Comparison of ENCODE assay signal across 14 mouse cellular contexts in the genomic region with DNA sequence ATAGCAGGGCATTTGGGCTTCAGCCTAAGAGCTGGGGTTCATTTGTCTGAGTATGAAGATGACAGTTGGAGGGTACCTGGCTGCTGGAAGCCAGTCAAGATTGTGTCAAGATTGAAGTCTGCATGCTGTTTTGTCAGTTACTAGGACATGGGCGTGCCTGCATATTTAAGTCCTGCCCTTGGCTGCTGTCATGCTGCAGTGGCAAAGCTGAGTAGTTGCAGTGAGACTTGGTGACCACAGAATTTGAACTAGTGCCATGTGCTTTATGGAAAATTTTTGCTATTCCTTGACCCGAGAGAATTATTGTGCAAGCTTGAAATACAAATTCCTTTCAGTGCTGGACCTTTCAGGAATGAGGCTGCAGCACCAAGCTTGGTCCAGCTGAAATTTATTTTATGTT. TPM values are rescaled to one million over a fixed set of nuclear protein-coding genes. Genes with fewer than 3 reads are reported as not detected.
A peak's percentile ranks its signal among the peaks of the same experiment; 100 is the strongest.
DNase-seq lines count a peak whose midpoint lies in the region; ATAC-seq and TF ChIP-seq lines count a peak whose summit lies in the region.
"Had no signal": no experiment of that assay in that cellular context is flagged by ENCODE, and none has a peak within 500 bp of the region (broad histone marks: within the 10 kb centered on the region; RNA-seq: fewer than 3 reads in every experiment).

No protein-coding gene starts in this region.

- 84% methylated on average over 2 of the region's 2 CpGs for WGBS in heart, embryonic 10.5 days
- WGBS in lung, adult 2 months, result 59% methylated on average over 2 of the region's 2 CpGs
- WGBS in lung, postnatal 0 days, result 55% methylated on average over 2 of the region's 2 CpGs

- no peak for TF ChIP-seq POLR2A in lung, adult 2 months (IDR thresholded peaks at IDR 0.05; ENCODE audit: borderline replicate concordance, extremely low read depth, low read depth, low read length)

- TF ChIP-seq CTCF in lung, adult 2 months (IDR thresholded peaks at IDR 0.05; ENCODE audit: insufficient read depth, low read length), result no peak
- peak; percentile 12; the same call in 1 of the 2 replicates for TF ChIP-seq CTCF in lung, postnatal 0 days (IDR thresholded peaks at IDR 0.05)

- H3K36me3 ChIP-seq in heart, embryonic 10.5 days, result peaks cover 75% of the 10 kb centered on the region
- H3K36me3 ChIP-seq in lung, postnatal 0 days (ENCODE audit: insufficient read depth, low read length), result peaks cover 34% of the 10 kb centered on the region; the same call in 1 of the 2 replicates

- no peaks in the 10 kb centered on the region for H3K9me3 ChIP-seq in heart, embryonic 10.5 days
- no peaks in the 10 kb centered on the region for H3K9me3 ChIP-seq in lung, postnatal 0 days (ENCODE audit: low read length)

- 0 out of 2 replicates have a peak, but pooled peaks cover 3% of the 10 kb centered on the region for H3K4me1 ChIP-seq in heart, embryonic 10.5 days
- H3K4me1 ChIP-seq in lung, adult 2 months (ENCODE audit: control insufficient read depth, insufficient read depth, low read length), result peaks cover 3% of the 10 kb centered on the region; the same call in 1 of the 2 replicates
- peaks cover under 1% of the 10 kb centered on the region; the same call in 1 of the 2 replicates for H3K4me1 ChIP-seq in lung, postnatal 0 days (ENCODE audit: insufficient read depth, low read depth, low read length)

- peak; percentile 72 for ATAC-seq in lung, postnatal 0 days
- ATAC-seq: inflammation-experienced regulatory T-cells, adult 6 months; Patski had no signal

- no peaks in the 10 kb centered on the region for H3K27me3 ChIP-seq in heart, embryonic 10.5 days (ENCODE audit: insufficient read depth, poor library complexity, severe bottlenecking)
- no peaks in the 10 kb centered on the region for H3K27me3 ChIP-seq in lung, postnatal 0 days (replicated peaks; ENCODE audit: insufficient read depth, low read length)
- H3K27me3 ChIP-seq: Patski had no signal

- peak; percentile 17 to 33 for DNase-seq in heart, adult 18-20 months
- no peak for DNase-seq in heart, embryonic 10.5 days (ENCODE audit: low spot score)
- DNase-seq in lung, adult 18-20 months, result peak; percentile 9 to 50
- no peak for DNase-seq in lung, adult 2 months
- peak; percentile 67 for DNase-seq in lung, postnatal 0 days (ENCODE audit: low spot score)
- DNase-seq in frontal cortex, postnatal 36 days (ENCODE audit: low spot score in 2 of 2), result no peak
- DNase-seq in spleen, postnatal 10 days (ENCODE audit: low spot score in 2 of 2), result no peak
- DNase-seq: cerebellum, adult 11-12 months; right cerebral cortex, postnatal 14 days had no signal

- H3K4me2 ChIP-seq in lung, postnatal 0 days (replicated peaks; ENCODE audit: low read depth, low read length), result no peak overlapping the region
- H3K4me2 ChIP-seq: liver, embryonic 11.5 days had no signal

- TF ChIP-seq EP300 in lung, postnatal 0 days (IDR thresholded peaks at IDR 0.05), result no peak

- H3K27ac ChIP-seq in heart, embryonic 10.5 days, result no peak overlapping the region
- H3K27ac ChIP-seq in lung, postnatal 0 days (ENCODE audit: low read length), result no peak overlapping the region
- H3K27ac ChIP-seq: left cerebral cortex, adult 2 months had no signal

- no peak overlapping the region for H3K4me3 ChIP-seq in heart, embryonic 10.5 days
- no peak overlapping the region for H3K4me3 ChIP-seq in lung, adult 2 months (replicated peaks; ENCODE audit: extremely low read depth, low read depth, low read length)
- no peak overlapping the region for H3K4me3 ChIP-seq in lung, postnatal 0 days (ENCODE audit: low read depth, low read length)
- H3K4me3 ChIP-seq: erythroblast, embryonic 14.5 days; left cerebral cortex, adult 2 months had no signal

- H3K9ac ChIP-seq in lung, postnatal 0 days (replicated peaks; ENCODE audit: low read depth), result no peak overlapping the region

RNA-seq across cellular contexts. Expression of gene Chfr, which starts 6.7 kb away (rescaled TPM):
- total RNA-seq in heart, adult 18-20 months (2021), result 10 to 100 TPM; 11.3 to 11.9 TPM
- polyA plus RNA-seq in heart, embryonic 10.5 days (2016; fragmentation: Nextera tagmentation; extraction: Ambion mirVana), result 37.2 and 39.0 TPM in 2 replicates
- 46.3 and 48.0 TPM in 2 replicates for polyA plus RNA-seq in lung, adult 2 months (2012; rRNA removed)
- polyA plus RNA-seq in lung, postnatal 0 days (2015; fragmentation: Nextera tagmentation; extraction: Ambion mirVana), result 32.8 and 37.0 TPM in 2 replicates

RNA-seq across cellular contexts. Expression of gene Zfp605, which starts 32.4 kb away (rescaled TPM):
- 1 to 10 TPM; 3.6 to 4.0 TPM for total RNA-seq in heart, adult 18-20 months (2021)
- polyA plus RNA-seq in heart, embryonic 10.5 days (2016; fragmentation: Nextera tagmentation; extraction: Ambion mirVana), result 2.7 and 3.4 TPM in 2 replicates
- polyA plus RNA-seq in lung, adult 2 months (2012; rRNA removed), result 0.48 and 0.56 TPM in 2 replicates
- polyA plus RNA-seq in lung, postnatal 0 days (2015; fragmentation: Nextera tagmentation; extraction: Ambion mirVana), result 2.6 and 3.0 TPM in 2 replicates

RNA-seq across cellular contexts. Expression of gene Golga3, which starts 34.2 kb away (rescaled TPM):
- total RNA-seq in heart, adult 18-20 months (2021), result 10 to 100 TPM; 48.3 to 51.2 TPM
- 20.6 and 22.3 TPM in 2 replicates for polyA plus RNA-seq in heart, embryonic 10.5 days (2016; fragmentation: Nextera tagmentation; extraction: Ambion mirVana)
- polyA plus RNA-seq in lung, adult 2 months (2012; rRNA removed), result 8.6 and 11.1 TPM in 2 replicates
- polyA plus RNA-seq in lung, postnatal 0 days (2015; fragmentation: Nextera tagmentation; extraction: Ambion mirVana), result 9.1 and 11.0 TPM in 2 replicates

RNA-seq across cellular contexts. Expression of gene Gtpbp6, which starts 34.3 kb away (rescaled TPM):
- total RNA-seq in heart, adult 18-20 months (2021), result 10 to 100 TPM; 24.8 to 31.3 TPM
- 25.0 and 33.9 TPM in 2 replicates for polyA plus RNA-seq in heart, embryonic 10.5 days (2016; fragmentation: Nextera tagmentation; extraction: Ambion mirVana)
- polyA plus RNA-seq in lung, adult 2 months (2012; rRNA removed), result 114 and 137 TPM in 2 replicates
- 26.3 and 30.9 TPM in 2 replicates for polyA plus RNA-seq in lung, postnatal 0 days (2015; fragmentation: Nextera tagmentation; extraction: Ambion mirVana)

RNA-seq across cellular contexts. Expression of gene Plcxd1, which starts 42.5 kb away (rescaled TPM):
- not detected for total RNA-seq in heart, adult 18-20 months (2021)
- 0.84 and 1.1 TPM in 2 replicates for polyA plus RNA-seq in heart, embryonic 10.5 days (2016; fragmentation: Nextera tagmentation; extraction: Ambion mirVana)
- polyA plus RNA-seq in lung, adult 2 months (2012; rRNA removed), result 4.1 and 8.1 TPM in 2 replicates
- 1.1 TPM in 2 replicates for polyA plus RNA-seq in lung, postnatal 0 days (2015; fragmentation: Nextera tagmentation; extraction: Ambion mirVana)
- polyA plus RNA-seq: erythroblast, embryonic 14.5 days had no signal

Comparison
In these comparisons a context has a peak if more than half of its experiments do, and no peak if none do; other contexts are left out.
1. DNase-seq: peak in heart, adult 18-20 months (2 of 2), lung, adult 18-20 months (2 of 2) and lung, postnatal 0 days (single experiment); none in heart, embryonic 10.5 days (single experiment), lung, adult 2 months (single experiment), frontal cortex, postnatal 36 days (0 of 2) and spleen, postnatal 10 days (0 of 2).